ENCODE assay signal across 14 mouse cellular contexts in the genomic region with DNA sequence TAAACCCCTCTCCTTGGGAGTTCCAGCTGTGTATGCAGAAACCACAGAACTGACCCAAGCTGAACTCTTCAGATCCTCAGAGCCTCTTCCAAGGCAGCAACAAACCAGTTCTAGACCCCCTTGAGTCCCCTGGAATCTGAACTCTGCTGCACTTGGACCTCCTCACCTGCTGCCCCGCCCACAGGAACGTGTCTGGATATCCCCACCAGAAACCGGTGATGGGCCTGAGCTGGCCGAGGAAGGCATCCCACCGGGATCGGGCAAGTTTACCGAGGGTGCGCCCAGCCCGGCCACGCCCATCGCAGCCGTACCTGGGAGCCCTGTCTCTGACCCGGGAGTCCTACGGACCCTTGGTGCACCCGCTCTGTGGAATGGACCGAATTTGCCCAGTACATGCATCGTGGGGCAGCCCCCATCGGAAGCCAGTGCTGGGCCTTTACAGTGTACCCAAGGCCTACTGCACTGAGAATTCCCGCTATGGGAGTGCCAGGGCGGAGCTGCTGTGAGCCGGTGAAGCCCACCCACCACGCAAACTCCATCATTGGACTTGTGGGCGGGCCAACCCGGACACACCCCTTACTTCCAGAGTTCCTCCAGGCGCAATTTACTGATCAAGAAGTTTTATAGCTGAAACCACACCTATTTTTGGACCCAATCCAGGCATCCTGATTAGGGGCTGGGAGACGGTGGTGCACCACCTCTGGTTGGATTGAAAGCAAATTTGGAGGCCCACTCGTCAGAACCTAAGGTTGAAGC. TPM values are rescaled to one million over a fixed set of nuclear protein-coding genes. Genes with fewer than 3 reads are reported as not detected.
DNase-seq lines count a peak whose midpoint lies in the region; ATAC-seq and TF ChIP-seq lines count a peak whose summit lies in the region.
"Had no signal": no experiment of that assay in that cellular context is flagged by ENCODE, and none has a peak within 500 bp of the region (broad histone marks: within the 10 kb centered on the region; RNA-seq: fewer than 3 reads in every experiment).

No protein-coding gene starts in this region.

- WGBS in lung, adult 2 months: 20% methylated on average over 27 of the region's 27 CpGs
- 11% methylated on average over 27 of the region's 27 CpGs for WGBS in embryonic facial prominence, embryonic 12.5 days
- 7% methylated on average over 27 of the region's 27 CpGs for WGBS in limb, embryonic 13.5 days
- 15% methylated on average over 27 of the region's 27 CpGs for WGBS in stomach, embryonic 16.5 days

- no peak overlapping the region for H3K27ac ChIP-seq in embryonic facial prominence, embryonic 12.5 days
- 0 out of 2 replicates have a peak overlapping the region, but pooled peaks have one; percentile 10 for H3K27ac ChIP-seq in limb, embryonic 13.5 days
- no peak overlapping the region for H3K27ac ChIP-seq in stomach, embryonic 16.5 days (ENCODE audit: low read length)
- H3K27ac ChIP-seq: hindbrain, embryonic 13.5 days had no signal

- no peaks in the 10 kb centered on the region for H3K4me1 ChIP-seq in lung, adult 2 months (ENCODE audit: control insufficient read depth, insufficient read depth, low read length)
- peaks cover 30% of the 10 kb centered on the region for H3K4me1 ChIP-seq in embryonic facial prominence, embryonic 12.5 days
- H3K4me1 ChIP-seq in limb, embryonic 13.5 days: peaks cover 34% of the 10 kb centered on the region
- peaks cover 25% of the 10 kb centered on the region; the same call in 1 of the 2 replicates for H3K4me1 ChIP-seq in stomach, embryonic 16.5 days (ENCODE audit: control insufficient read depth, insufficient read depth, low read length)

- H3K36me3 ChIP-seq in embryonic facial prominence, embryonic 12.5 days: peaks cover 45% of the 10 kb centered on the region
- H3K36me3 ChIP-seq in limb, embryonic 13.5 days: peaks cover 46% of the 10 kb centered on the region
- peaks cover 19% of the 10 kb centered on the region for H3K36me3 ChIP-seq in stomach, embryonic 16.5 days (ENCODE audit: control insufficient read depth, insufficient read depth, low read length)

- H3K9ac ChIP-seq in embryonic facial prominence, embryonic 12.5 days: no peak overlapping the region
- peak overlapping the region; percentile 31; the same call in 1 of the 2 replicates for H3K9ac ChIP-seq in limb, embryonic 13.5 days
- H3K9ac ChIP-seq in stomach, embryonic 16.5 days (ENCODE audit: low read length): no peak overlapping the region
- H3K9ac ChIP-seq: hindbrain, embryonic 13.5 days had no signal

- peaks cover 63% of the 10 kb centered on the region for H3K27me3 ChIP-seq in embryonic facial prominence, embryonic 12.5 days
- H3K27me3 ChIP-seq in limb, embryonic 13.5 days: peaks cover 66% of the 10 kb centered on the region
- peaks cover 12% of the 10 kb centered on the region for H3K27me3 ChIP-seq in stomach, embryonic 16.5 days (ENCODE audit: control insufficient read depth, insufficient read depth, low read length)

- peak overlapping the region; percentile 31 for H3K4me2 ChIP-seq in embryonic facial prominence, embryonic 12.5 days (replicated peaks)
- H3K4me2 ChIP-seq in limb, embryonic 13.5 days (replicated peaks): peak overlapping the region; percentile 52
- peak overlapping the region; percentile 19; the same call in 1 of the 2 replicates for H3K4me2 ChIP-seq in stomach, embryonic 16.5 days (ENCODE audit: low read depth, low read length)
- H3K4me2 ChIP-seq: hindbrain, embryonic 13.5 days had no signal

- no peak overlapping the region for H3K4me3 ChIP-seq in lung, adult 2 months (replicated peaks; ENCODE audit: extremely low read depth, low read depth, low read length)
- no peak overlapping the region for H3K4me3 ChIP-seq in embryonic facial prominence, embryonic 12.5 days
- H3K4me3 ChIP-seq in limb, embryonic 13.5 days: peak overlapping the region; percentile 11; the same call in 1 of the 2 replicates
- H3K4me3 ChIP-seq in stomach, embryonic 16.5 days (replicated peaks; ENCODE audit: low read length): no peak overlapping the region
- H3K4me3 ChIP-seq: hindbrain, embryonic 13.5 days had no signal

- ATAC-seq in embryonic facial prominence, embryonic 12.5 days (ENCODE audit: insufficient number of reproducible peaks, insufficient read depth, low FRiP score, low TSS enrichment): no peak
- ATAC-seq in limb, embryonic 13.5 days (ENCODE audit: low FRiP score, low read depth): no peak
- 0 out of 2 replicates have a peak, but pooled peaks have one; percentile 15 for ATAC-seq in stomach, embryonic 16.5 days (ENCODE audit: insufficient read depth, low FRiP score)
- no peak for ATAC-seq in granulocyte monocyte progenitor cell, adult 5-6 weeks (replicated peaks; ENCODE audit: poor library complexity, severe bottlenecking)

- no peaks in the 10 kb centered on the region for H3K9me3 ChIP-seq in embryonic facial prominence, embryonic 12.5 days
- H3K9me3 ChIP-seq in limb, embryonic 13.5 days: no peaks in the 10 kb centered on the region
- H3K9me3 ChIP-seq in stomach, embryonic 16.5 days (replicated peaks; ENCODE audit: control insufficient read depth, low read length): no peaks in the 10 kb centered on the region
- H3K9me3 ChIP-seq: hindbrain, embryonic 13.5 days had no signal

- DNase-seq in lung, adult 2 months: peak; percentile 37
- no peak for DNase-seq in lung, adult 18-20 months
- no peak for DNase-seq in layer of hippocampus, adult 8-10 months (ENCODE audit: low spot score in 2 of 2)
- DNase-seq: cerebellum, adult 8-10 months; kidney, postnatal 25 days; right cerebral cortex, postnatal 25 days had no signal

- no peak for TF ChIP-seq POLR2A in lung, adult 2 months (IDR thresholded peaks at IDR 0.05; ENCODE audit: borderline replicate concordance, extremely low read depth, low read depth, low read length)

- TF ChIP-seq CTCF in lung, adult 2 months (IDR thresholded peaks at IDR 0.05; ENCODE audit: insufficient read depth, low read length): no peak

RNA-seq across cellular contexts. Expression of a gene that starts 0.6 kb away (rescaled TPM):
- 26.5 and 33.4 TPM in 2 replicates for polyA plus RNA-seq in lung, adult 2 months (2012; rRNA removed)
- polyA plus RNA-seq in embryonic facial prominence, embryonic 12.5 days (2016; fragmentation: Nextera tagmentation; extraction: Ambion mirVana): 0.33 and 0.71 TPM in 2 replicates
- 0.40 TPM in 1 of 2 replicates, not detected in the other for polyA plus RNA-seq in limb, embryonic 13.5 days (2015; fragmentation: Nextera tagmentation; extraction: Ambion mirVana)
- not detected in 2 replicates for polyA plus RNA-seq in stomach, embryonic 16.5 days (2015; fragmentation: Nextera tagmentation; extraction: Ambion mirVana)
- under 1 TPM in 1 of 4 experiments, not detected in 3; 0.52 TPM for total RNA-seq in layer of hippocampus, adult 8-10 months (2022)
- total RNA-seq in granulocyte monocyte progenitor cell, adult 5-6 weeks (2014; fragmentation: Nextera tagmentation): not detected in 2 replicates
- total RNA-seq in granulocyte monocyte progenitor cell, adult 5-6 weeks (2017): not detected in 2 replicates
- total RNA-seq: ES-E14; heart, adult 8-10 months; monocyte, adult 5-6 weeks had no signal

RNA-seq across cellular contexts. Expression of a gene that starts 6.5 kb away (rescaled TPM):
- 4.6 and 4.8 TPM in 2 replicates for polyA plus RNA-seq in lung, adult 2 months (2012; rRNA removed)
- 5.2 and 5.6 TPM in 2 replicates for polyA plus RNA-seq in embryonic facial prominence, embryonic 12.5 days (2016; fragmentation: Nextera tagmentation; extraction: Ambion mirVana)
- 3.0 and 3.2 TPM in 2 replicates for polyA plus RNA-seq in limb, embryonic 13.5 days (2015; fragmentation: Nextera tagmentation; extraction: Ambion mirVana)
- polyA plus RNA-seq in stomach, embryonic 16.5 days (2015; fragmentation: Nextera tagmentation; extraction: Ambion mirVana): 1.3 and 1.6 TPM in 2 replicates
- total RNA-seq in layer of hippocampus, adult 8-10 months (2022): under 1 TPM in 3 of 4 experiments, not detected in 1; 0.31 to 0.39 (median 0.31) TPM
- not detected in 2 replicates for total RNA-seq in granulocyte monocyte progenitor cell, adult 5-6 weeks (2014; fragmentation: Nextera tagmentation)
- not detected in 2 replicates for total RNA-seq in granulocyte monocyte progenitor cell, adult 5-6 weeks (2017)
- total RNA-seq: monocyte, adult 5-6 weeks had no signal

RNA-seq across cellular contexts. Expression of a gene that starts 14.6 kb away (rescaled TPM):
- polyA plus RNA-seq in lung, adult 2 months (2012; rRNA removed): 0.23 and 2.3 TPM in 2 replicates
- polyA plus RNA-seq in embryonic facial prominence, embryonic 12.5 days (2016; fragmentation: Nextera tagmentation; extraction: Ambion mirVana): 0.10 TPM in 1 of 2 replicates, not detected in the other
- 0.09 TPM in 1 of 2 replicates, not detected in the other for polyA plus RNA-seq in limb, embryonic 13.5 days (2015; fragmentation: Nextera tagmentation; extraction: Ambion mirVana)
- 0.09 TPM in 1 of 2 replicates, not detected in the other for polyA plus RNA-seq in stomach, embryonic 16.5 days (2015; fragmentation: Nextera tagmentation; extraction: Ambion mirVana)
- under 1 TPM in 1 of 4 experiments, not detected in 3; 0.14 TPM for total RNA-seq in layer of hippocampus, adult 8-10 months (2022)
- not detected in 2 replicates for total RNA-seq in granulocyte monocyte progenitor cell, adult 5-6 weeks (2014; fragmentation: Nextera tagmentation)
- not detected in 2 replicates for total RNA-seq in granulocyte monocyte progenitor cell, adult 5-6 weeks (2017)
- total RNA-seq: monocyte, adult 5-6 weeks had no signal
- polyA plus RNA-seq: hindbrain, embryonic 13.5 days had no signal

RNA-seq across cellular contexts. Expression of a gene that starts 14.6 kb away (rescaled TPM):
- 33.0 and 39.4 TPM in 2 replicates for polyA plus RNA-seq in lung, adult 2 months (2012; rRNA removed)
- polyA plus RNA-seq in embryonic facial prominence, embryonic 12.5 days (2016; fragmentation: Nextera tagmentation; extraction: Ambion mirVana): 43.2 and 45.4 TPM in 2 replicates
- 41.7 and 45.9 TPM in 2 replicates for polyA plus RNA-seq in limb, embryonic 13.5 days (2015; fragmentation: Nextera tagmentation; extraction: Ambion mirVana)
- polyA plus RNA-seq in stomach, embryonic 16.5 days (2015; fragmentation: Nextera tagmentation; extraction: Ambion mirVana): 46.3 and 47.3 TPM in 2 replicates
- total RNA-seq in layer of hippocampus, adult 8-10 months (2022): 10 to 100 TPM; 16.0 to 23.3 (median 20.2) TPM
- 27.1 and 32.4 TPM in 2 replicates for total RNA-seq in granulocyte monocyte progenitor cell, adult 5-6 weeks (2014; fragmentation: Nextera tagmentation)
- total RNA-seq in granulocyte monocyte progenitor cell, adult 5-6 weeks (2017): 20.3 and 21.3 TPM in 2 replicates

RNA-seq across cellular contexts. Expression of a gene that starts 17.9 kb away (rescaled TPM):
- polyA plus RNA-seq in lung, adult 2 months (2012; rRNA removed): 61.1 and 61.7 TPM in 2 replicates
- polyA plus RNA-seq in embryonic facial prominence, embryonic 12.5 days (2016; fragmentation: Nextera tagmentation; extraction: Ambion mirVana): 149 and 151 TPM in 2 replicates
- polyA plus RNA-seq in limb, embryonic 13.5 days (2015; fragmentation: Nextera tagmentation; extraction: Ambion mirVana): 142 and 144 TPM in 2 replicates
- polyA plus RNA-seq in stomach, embryonic 16.5 days (2015; fragmentation: Nextera tagmentation; extraction: Ambion mirVana): 115 and 118 TPM in 2 replicates
- total RNA-seq in layer of hippocampus, adult 8-10 months (2022): 10 to 100 TPM; 31.7 to 38.7 (median 35.4) TPM
- total RNA-seq in granulocyte monocyte progenitor cell, adult 5-6 weeks (2014; fragmentation: Nextera tagmentation): 90.0 and 147 TPM in 2 replicates
- total RNA-seq in granulocyte monocyte progenitor cell, adult 5-6 weeks (2017): 191 and 250 TPM in 2 replicates

Comparison
In these comparisons a context has a peak if more than half of its experiments do, and no peak if none do; other contexts are left out.
1. RNA of a gene that starts 0.6 kb away (polyA plus RNA-seq): 26.5 to 33.4 TPM in lung, adult 2 months; 0.33 to 0.71 TPM in embryonic facial prominence, embryonic 12.5 days, 0.40 TPM in limb, embryonic 13.5 days and not detected in stomach, embryonic 16.5 days; every median in the first group is over 10 times any median in the second.
2. Peak in every context shown above with its lines, with median percentiles within 50 percentile points of each other: H3K4me2 ChIP-seq.